Mouse (Mus musculus): Measurements from ENCODE around the gene Npm1. TPM values are rescaled to one million over a fixed set of nuclear protein-coding genes. Genes with fewer than 3 reads are reported as not detected.
A peak's percentile ranks its signal among the peaks of the same experiment; 100 is the strongest.

Npm1 gene
- total and polyA plus RNA-seq, 2 experiments from 2014 or later = 400 to 473 TPM

GRCm38 (mm10) chr11:33149453-33149852 is 13.6 kb downstream of the Npm1 start:
- no peak overlapping the region for H3K4me3 ChIP-seq (ENCODE audit: low read depth, low read length)
- TF ChIP-seq CTCF (IDR thresholded peaks at IDR 0.05; ENCODE audit: low read depth) = no peak
- no peak overlapping the region for H3K9ac ChIP-seq
- DNase-seq (no peak), ATAC-seq (no peak)
- H3K9me3 ChIP-seq (ENCODE audit: low read length) = no peaks in the 10 kb centered on the region
- H3K4me1 ChIP-seq (ENCODE audit: insufficient read depth) = peaks cover 7% of the 10 kb centered on the region
- H3K36me3 ChIP-seq (ENCODE audit: insufficient read depth) = peaks cover 31% of the 10 kb centered on the region
- H3K27ac ChIP-seq (ENCODE audit: low read depth, low read length) = no peak overlapping the region
- H3K4me2 ChIP-seq (ENCODE audit: low read depth) = no peak overlapping the region
- H3K27me3 ChIP-seq (ENCODE audit: insufficient read depth, low read length) = no peaks in the 10 kb centered on the region; the same call in 1 of the 2 replicates

GRCm38 (mm10) chr11:33149088-33149436 is 13.9 kb downstream of the Npm1 start:
- DNase-seq (no peak), ATAC-seq (no peak)
- peaks cover 7% of the 10 kb centered on the region for H3K4me1 ChIP-seq (ENCODE audit: insufficient read depth)
- no peak overlapping the region for H3K4me2 ChIP-seq (ENCODE audit: low read depth)
- H3K36me3 ChIP-seq (ENCODE audit: insufficient read depth) = peaks cover 27% of the 10 kb centered on the region
- no peaks in the 10 kb centered on the region; the same call in 1 of the 2 replicates for H3K27me3 ChIP-seq (ENCODE audit: insufficient read depth, low read length)
- H3K27ac ChIP-seq (ENCODE audit: low read depth, low read length) = no peak overlapping the region
- H3K9me3 ChIP-seq (ENCODE audit: low read length) = no peaks in the 10 kb centered on the region
- no peak overlapping the region for H3K4me3 ChIP-seq (ENCODE audit: low read depth, low read length)
- WGBS = 32% methylated on average over 3 of the region's 3 CpGs
- no peak for TF ChIP-seq CTCF (IDR thresholded peaks at IDR 0.05; ENCODE audit: low read depth)
- no peak overlapping the region for H3K9ac ChIP-seq

GRCm38 (mm10) chr11:33148338-33149087 is 14.5 kb downstream of the Npm1 start:
- no peak overlapping the region; the same call in 1 of the 2 replicates for H3K27ac ChIP-seq (ENCODE audit: low read depth, low read length)
- 9% methylated on average over 23 of the region's 23 CpGs for WGBS
- H3K27me3 ChIP-seq (ENCODE audit: insufficient read depth, low read length) = no peaks in the 10 kb centered on the region; the same call in 1 of the 2 replicates
- peak overlapping the region; percentile 79 for H3K4me2 ChIP-seq (ENCODE audit: low read depth)
- peak; percentile 88 for TF ChIP-seq CTCF (IDR thresholded peaks at IDR 0.05; ENCODE audit: low read depth)
- ATAC-seq = peak; percentile 67
- H3K4me3 ChIP-seq (ENCODE audit: low read depth, low read length) = peak overlapping the region; percentile 68
- peak; percentile 89 for DNase-seq
- H3K9me3 ChIP-seq (ENCODE audit: low read length) = no peaks in the 10 kb centered on the region
- peaks cover 7% of the 10 kb centered on the region for H3K4me1 ChIP-seq (ENCODE audit: insufficient read depth)
- peak overlapping the region; percentile 67; the same call in 1 of the 2 replicates for H3K9ac ChIP-seq
- peaks cover 23% of the 10 kb centered on the region for H3K36me3 ChIP-seq (ENCODE audit: insufficient read depth)

- Histone ChIP-seq H3K27ac (ENCODE audit: low read depth, low read length) (peak overlapping the region; percentile 70), H3K4me1 (ENCODE audit: insufficient read depth) (peaks cover 7% of the 10 kb centered on the region), H3K27me3 (ENCODE audit: insufficient read depth, low read length) (no peaks in the 10 kb centered on the region; the same call in 1 of the 2 replicates), H3K36me3 (ENCODE audit: insufficient read depth) (peaks cover 21% of the 10 kb centered on the region; the same call in 1 of the 2 replicates), H3K4me3 (ENCODE audit: low read depth, low read length) (peak overlapping the region; percentile 68), H3K9me3 (ENCODE audit: low read length) (no peaks in the 10 kb centered on the region), H3K4me2 (ENCODE audit: low read depth) (peak overlapping the region; percentile 79), H3K9ac (peak overlapping the region; percentile 67)
- ATAC-seq (peak; percentile 47), DNase-seq (no peak)
- 1% methylated on average over 78 of the region's 85 CpGs for WGBS
- TF ChIP-seq CTCF (IDR thresholded peaks at IDR 0.05; ENCODE audit: low read depth) = no peak
These were observed 15.3 kb downstream of the Npm1 start for GRCm38 (mm10) chr11:33147572-33148337.

GRCm38 (mm10) chr11:33147171-33147571 is 15.8 kb downstream of the Npm1 start, which contains the start of gene Fgf18:
TSS of gene Fgf18 (minus strand) at chr11:33147400.
- peak within 1 kb of the TSS; percentile 70 for H3K27ac ChIP-seq (ENCODE audit: low read depth, low read length)
- H3K9ac ChIP-seq = peak within 1 kb of the TSS; percentile 67
- 0 out of 2 replicates have a peak, but pooled peaks have one; percentile 17 for TF ChIP-seq CTCF (IDR thresholded peaks at IDR 0.05; ENCODE audit: low read depth)
- H3K4me2 ChIP-seq (ENCODE audit: low read depth) = peak within 1 kb of the TSS; percentile 79
- H3K9me3 ChIP-seq (ENCODE audit: low read length) = no peaks in the 10 kb centered on the region
- no peaks in the 10 kb centered on the region; the same call in 1 of the 2 replicates for H3K27me3 ChIP-seq (ENCODE audit: insufficient read depth, low read length)
- peak; percentile 80 for DNase-seq
- WGBS = under 1% methylated on average over 38 of the region's 53 CpGs
- peaks cover 21% of the 10 kb centered on the region; the same call in 1 of the 2 replicates for H3K36me3 ChIP-seq (ENCODE audit: insufficient read depth)
- H3K4me3 ChIP-seq (ENCODE audit: low read depth, low read length) = peak within 1 kb of the TSS; percentile 68
- H3K4me1 ChIP-seq (ENCODE audit: insufficient read depth) = peaks cover 7% of the 10 kb centered on the region
- peak; percentile 82 for ATAC-seq

- H3K4me1 ChIP-seq (ENCODE audit: insufficient read depth) = peaks cover 7% of the 10 kb centered on the region
- ATAC-seq (no peak), DNase-seq (no peak)
- no peak for TF ChIP-seq CTCF (IDR thresholded peaks at IDR 0.05; ENCODE audit: low read depth)
- H3K9me3 ChIP-seq (ENCODE audit: low read length) = no peaks in the 10 kb centered on the region
- H3K27me3 ChIP-seq (ENCODE audit: insufficient read depth, low read length) = no peaks in the 10 kb centered on the region; the same call in 1 of the 2 replicates
- peak overlapping the region; percentile 79 for H3K4me2 ChIP-seq (ENCODE audit: low read depth)
- peak overlapping the region; percentile 67 for H3K9ac ChIP-seq
- WGBS = 3% methylated on average over 30 of the region's 30 CpGs
- H3K27ac ChIP-seq (ENCODE audit: low read depth, low read length) = no peak overlapping the region
- H3K4me3 ChIP-seq (ENCODE audit: low read depth, low read length) = peak overlapping the region; percentile 68
- H3K36me3 ChIP-seq (ENCODE audit: insufficient read depth) = peaks cover 16% of the 10 kb centered on the region; the same call in 1 of the 2 replicates
These were observed 16.3 kb downstream of the Npm1 start for GRCm38 (mm10) chr11:33146651-33147131.
